Mouse (Mus musculus): ENCODE results near the gene Meis1. TPM values are rescaled to one million over a fixed set of nuclear protein-coding genes. Genes with fewer than 3 reads are reported as not detected.

Meis1 gene
- polyA plus RNA-seq, 1 experiment from 2014 or later, result 116 TPM

DNA sequence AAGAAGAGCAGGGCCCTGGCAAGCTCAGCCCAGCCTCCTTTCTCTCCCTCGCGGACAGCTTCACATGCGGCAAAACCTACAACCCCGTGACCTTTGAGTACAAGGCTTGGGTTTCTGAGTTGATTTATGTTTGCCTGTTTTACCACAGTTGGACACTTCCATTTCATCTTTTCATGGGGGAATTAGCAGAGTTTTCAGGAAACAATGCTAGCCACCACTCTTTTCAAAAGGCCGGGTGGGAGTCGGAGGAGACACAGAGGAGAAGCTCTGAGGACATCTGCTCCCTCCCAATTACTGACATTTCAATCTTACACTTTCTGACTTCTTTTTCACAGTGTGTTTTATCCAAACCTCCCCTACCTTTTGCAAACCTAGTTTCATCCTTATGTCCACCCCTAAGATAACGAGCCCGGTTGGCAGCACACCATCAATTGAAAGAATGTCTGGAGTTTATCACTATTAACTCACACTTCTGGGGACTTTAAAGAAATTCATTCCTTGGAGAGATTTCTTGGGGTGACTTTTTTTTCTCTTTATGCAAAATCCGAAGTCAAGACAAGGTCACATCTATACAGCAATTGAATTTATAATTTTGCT is 133.0 kb downstream of the Meis1 start:
- no peak overlapping the region for H3K4me3 ChIP-seq
- H3K4me1 ChIP-seq, result peaks cover 29% of the 10 kb centered on the region
- 22% methylated on average over 9 of the region's 9 CpGs for WGBS
- no peaks in the 10 kb centered on the region for H3K27me3 ChIP-seq
- no peaks in the 10 kb centered on the region for H3K9me3 ChIP-seq
- H3K36me3 ChIP-seq, result 0 out of 2 replicates have a peak, but pooled peaks cover 6% of the 10 kb centered on the region
- no peak overlapping the region for H3K9ac ChIP-seq
- no peak overlapping the region for H3K4me2 ChIP-seq
- ATAC-seq (ENCODE audit: borderline replicate concordance, extremely low read depth, low FRiP score, low TSS enrichment), result no peak
- H3K27ac ChIP-seq, result 0 out of 2 replicates have a peak overlapping the region, but pooled peaks have one; percentile 37

- Histone ChIP-seq H3K4me1 (peaks cover 25% of the 10 kb centered on the region), H3K9ac (no peak overlapping the region), H3K36me3 (0 out of 2 replicates have a peak, but pooled peaks cover 6% of the 10 kb centered on the region), H3K9me3 (no peaks in the 10 kb centered on the region), H3K27ac (0 out of 2 replicates have a peak overlapping the region, but pooled peaks have one; percentile 37), H3K4me3 (no peak overlapping the region), H3K4me2 (no peak overlapping the region), H3K27me3 (no peaks in the 10 kb centered on the region)
- WGBS, result 39% methylated on average over 6 of the region's 6 CpGs
- ATAC-seq (ENCODE audit: borderline replicate concordance, extremely low read depth, low FRiP score, low TSS enrichment), result no peak
Measured at GRCm38 (mm10) chr11:18885036-18885728, 133.6 kb downstream of the Meis1 start.

GRCm38 (mm10) chr11:18883987-18884386 is 134.8 kb downstream of the Meis1 start:
- Histone ChIP-seq H3K4me2 (no peak overlapping the region), H3K9me3 (no peaks in the 10 kb centered on the region), H3K4me1 (peaks cover 19% of the 10 kb centered on the region), H3K4me3 (no peak overlapping the region), H3K9ac (no peak overlapping the region), H3K27ac (no peak overlapping the region), H3K27me3 (no peaks in the 10 kb centered on the region), H3K36me3 (0 out of 2 replicates have a peak, but pooled peaks cover 6% of the 10 kb centered on the region)
- no peak for ATAC-seq (ENCODE audit: borderline replicate concordance, extremely low read depth, low FRiP score, low TSS enrichment)
- WGBS, result 56% methylated on average over 3 of the region's 3 CpGs

DNA sequence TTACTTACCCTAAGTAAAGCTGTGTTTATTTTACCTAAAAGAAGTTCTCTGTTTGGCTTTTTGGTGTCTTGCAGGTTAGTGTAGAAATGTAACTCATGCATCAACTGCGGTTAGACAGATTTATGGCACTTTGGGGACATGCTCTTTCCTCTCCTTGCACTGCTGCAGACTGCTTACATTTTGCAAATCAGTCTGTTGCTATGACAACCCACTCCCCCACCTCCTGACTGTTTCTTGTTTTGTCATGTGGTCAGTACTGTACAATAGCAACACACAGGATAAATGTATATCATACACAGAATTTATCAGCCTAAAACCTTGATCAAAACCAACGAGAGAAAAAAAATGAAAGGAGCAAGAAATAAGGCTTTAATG is 135.3 kb downstream of the Meis1 start:
- 0 out of 2 replicates have a peak, but pooled peaks cover 6% of the 10 kb centered on the region for H3K36me3 ChIP-seq
- peaks cover 18% of the 10 kb centered on the region; the same call in 1 of the 2 replicates for H3K4me1 ChIP-seq
- no peak overlapping the region for H3K4me3 ChIP-seq
- H3K9ac ChIP-seq, result no peak overlapping the region
- H3K27me3 ChIP-seq, result no peaks in the 10 kb centered on the region
- 31% methylated on average over 2 of the region's 2 CpGs for WGBS
- H3K27ac ChIP-seq, result no peak overlapping the region
- no peaks in the 10 kb centered on the region for H3K9me3 ChIP-seq
- ATAC-seq (ENCODE audit: borderline replicate concordance, extremely low read depth, low FRiP score, low TSS enrichment), result no peak
- H3K4me2 ChIP-seq, result no peak overlapping the region

DNA sequence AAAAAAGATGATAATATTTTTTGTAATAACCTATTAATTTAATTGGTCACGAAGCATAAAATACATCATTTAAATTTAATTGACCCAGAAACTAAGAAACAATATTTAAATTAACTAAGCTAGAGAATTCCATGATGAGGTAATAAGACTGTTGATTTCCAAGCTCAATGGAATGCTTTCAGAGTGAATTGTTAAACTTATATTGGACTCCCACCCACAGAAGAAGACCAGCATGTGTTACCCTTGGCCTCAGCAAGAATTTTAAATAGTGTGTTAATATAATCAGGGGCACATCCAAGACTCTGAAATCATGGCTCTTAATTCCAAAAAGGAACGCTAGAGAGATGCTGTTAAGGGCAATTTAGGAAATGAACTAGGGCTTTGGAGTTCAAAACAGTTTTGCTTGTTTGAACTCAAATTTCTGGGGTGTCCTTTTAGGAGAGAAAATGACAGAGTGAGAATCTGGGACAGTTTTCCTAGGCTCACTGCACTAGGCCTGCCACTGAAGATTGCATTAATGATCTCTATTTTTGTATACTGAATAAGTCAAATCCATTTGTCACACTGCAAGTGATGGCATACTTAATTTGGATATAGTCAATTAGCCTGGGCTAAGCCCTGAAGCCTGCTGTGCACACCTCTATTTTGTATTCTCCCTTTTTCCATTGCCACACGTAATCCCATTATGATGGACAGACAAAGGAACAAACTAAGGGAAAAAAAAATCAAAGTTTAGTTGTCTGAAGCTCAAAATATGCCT is 135.9 kb downstream of the Meis1 start:
- ATAC-seq (ENCODE audit: borderline replicate concordance, extremely low read depth, low FRiP score, low TSS enrichment), result no peak
- Histone ChIP-seq H3K27me3 (no peaks in the 10 kb centered on the region), H3K4me2 (no peak overlapping the region), H3K4me3 (no peak overlapping the region), H3K27ac (no peak overlapping the region), H3K4me1 (peaks cover 18% of the 10 kb centered on the region; the same call in 1 of the 2 replicates), H3K9ac (no peak overlapping the region), H3K36me3 (0 out of 2 replicates have a peak, but pooled peaks cover 6% of the 10 kb centered on the region), H3K9me3 (no peaks in the 10 kb centered on the region)
- 65% methylated on average over 3 of the region's 3 CpGs for WGBS

- Histone ChIP-seq H3K4me3 (no peak overlapping the region), H3K4me2 (no peak overlapping the region), H3K36me3 (0 out of 2 replicates have a peak, but pooled peaks cover 6% of the 10 kb centered on the region), H3K9me3 (no peaks in the 10 kb centered on the region), H3K9ac (no peak overlapping the region), H3K4me1 (peaks cover 18% of the 10 kb centered on the region; the same call in 1 of the 2 replicates), H3K27ac (no peak overlapping the region), H3K27me3 (no peaks in the 10 kb centered on the region)
- 90% methylated on average over 5 of the region's 5 CpGs for WGBS
- no peak for ATAC-seq (ENCODE audit: borderline replicate concordance, extremely low read depth, low FRiP score, low TSS enrichment)
Measured at GRCm38 (mm10) chr11:18882315-18882714, 136.5 kb downstream of the Meis1 start.

DNA sequence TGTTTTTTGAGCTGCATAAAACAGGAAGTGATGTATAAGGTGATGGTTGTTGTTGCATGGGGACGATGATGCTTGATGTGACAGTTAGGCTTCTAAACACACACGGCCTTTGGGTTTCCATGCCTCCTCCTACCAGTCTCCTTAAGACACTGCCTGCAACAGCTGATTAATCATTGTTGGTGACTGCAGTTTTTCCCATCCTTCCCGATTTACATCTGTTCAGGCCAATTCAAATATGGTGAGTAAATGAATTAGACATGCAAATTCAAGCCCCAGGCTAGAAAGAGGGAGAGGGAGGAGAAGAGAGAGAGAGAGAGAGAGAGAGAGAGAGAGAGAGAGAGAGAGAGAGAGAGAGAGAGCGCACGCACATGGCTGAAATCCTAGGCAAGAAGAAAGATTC is 138.0 kb downstream of the Meis1 start:
- ATAC-seq (ENCODE audit: borderline replicate concordance, extremely low read depth, low FRiP score, low TSS enrichment), result no peak
- Histone ChIP-seq H3K4me2 (no peak overlapping the region), H3K4me3 (no peak overlapping the region), H3K27ac (no peak overlapping the region), H3K9ac (no peak overlapping the region), H3K27me3 (peaks cover 4% of the 10 kb centered on the region; the same call in 1 of the 2 replicates), H3K4me1 (peaks cover 27% of the 10 kb centered on the region), H3K9me3 (no peaks in the 10 kb centered on the region), H3K36me3 (0 out of 2 replicates have a peak, but pooled peaks cover 6% of the 10 kb centered on the region)
- WGBS, result 51% methylated on average over 5 of the region's 5 CpGs

GRCm38 (mm10) chr11:18879456-18879818 is 139.3 kb downstream of the Meis1 start:
- H3K9ac ChIP-seq, result no peak overlapping the region
- H3K9me3 ChIP-seq, result no peaks in the 10 kb centered on the region
- H3K4me1 ChIP-seq, result peaks cover 35% of the 10 kb centered on the region
- no peaks in the 10 kb centered on the region for H3K36me3 ChIP-seq
- peaks cover 14% of the 10 kb centered on the region; the same call in 1 of the 2 replicates for H3K27me3 ChIP-seq
- ATAC-seq (ENCODE audit: borderline replicate concordance, extremely low read depth, low FRiP score, low TSS enrichment), result no peak
- no peak overlapping the region for H3K4me3 ChIP-seq
- WGBS, result 0% methylated on average over 1 of the region's 1 CpGs
- H3K4me2 ChIP-seq, result peak overlapping the region; percentile 69; the same call in 1 of the 2 replicates
- no peak overlapping the region for H3K27ac ChIP-seq

GRCm38 (mm10) chr11:18878748-18879455 is 139.9 kb downstream of the Meis1 start:
- Histone ChIP-seq H3K27me3 (peaks cover 14% of the 10 kb centered on the region; the same call in 1 of the 2 replicates), H3K4me1 (peaks cover 32% of the 10 kb centered on the region)

GRCm38 (mm10) chr11:18878016-18878415 is 140.8 kb downstream of the Meis1 start:
- Histone ChIP-seq H3K4me3 (peak overlapping the region; percentile 44), H3K9ac (peak overlapping the region; percentile 34), H3K27ac (peak overlapping the region; percentile 92), H3K27me3 (peaks cover 14% of the 10 kb centered on the region; the same call in 1 of the 2 replicates), H3K4me2 (peak overlapping the region; percentile 69), H3K4me1 (peaks cover 26% of the 10 kb centered on the region), H3K36me3 (no peaks in the 10 kb centered on the region), H3K9me3 (no peaks in the 10 kb centered on the region)
- peak; percentile 19; the same call in 1 of the 2 replicates for ATAC-seq (ENCODE audit: borderline replicate concordance, extremely low read depth, low FRiP score, low TSS enrichment)
- under 1% methylated on average over 18 of the region's 18 CpGs for WGBS

More at GRCm38 (mm10) chr11:18878748-18879455, 139.9 kb downstream of the Meis1 start:
- ATAC-seq (ENCODE audit: borderline replicate concordance, extremely low read depth, low FRiP score, low TSS enrichment), result no peak
- Histone ChIP-seq H3K9me3 (no peaks in the 10 kb centered on the region), H3K27ac (peak overlapping the region; percentile 92), H3K36me3 (no peaks in the 10 kb centered on the region), H3K9ac (0 out of 2 replicates have a peak overlapping the region, but pooled peaks have one; percentile 17), H3K4me3 (peak overlapping the region; percentile 44), H3K4me2 (peak overlapping the region; percentile 69)
- 4% methylated on average over 13 of the region's 13 CpGs for WGBS

- WGBS, result under 1% methylated on average over 23 of the region's 27 CpGs
- ATAC-seq (ENCODE audit: borderline replicate concordance, extremely low read depth, low FRiP score, low TSS enrichment), result peak; percentile 85
Measured at GRCm38 (mm10) chr11:18877626-18878011, 141.2 kb downstream of the Meis1 start.

More at GRCm38 (mm10) chr11:18877626-18878011, 141.2 kb downstream of the Meis1 start:
- Histone ChIP-seq H3K27ac (peak overlapping the region; percentile 92), H3K9me3 (no peaks in the 10 kb centered on the region), H3K27me3 (peaks cover 14% of the 10 kb centered on the region; the same call in 1 of the 2 replicates), H3K4me2 (peak overlapping the region; percentile 69), H3K9ac (peak overlapping the region; percentile 34), H3K36me3 (no peaks in the 10 kb centered on the region), H3K4me3 (peak overlapping the region; percentile 44), H3K4me1 (peaks cover 26% of the 10 kb centered on the region)
